Mouse (Mus musculus) telencephalon, adult 2 months (tissue): Measurements from ENCODE around the gene Pde4dip.

Source experiments
- DNase-seq: peaks from one replicate; pipeline ENCODE4 v3.0.0-alpha.2; 2011; ENCODE audit warnings: low read depth, low spot score

The Pde4dip gene

GRCm38 (mm10) chr3:97844163-97844820 is 44.2 kb downstream of the Pde4dip start:
- no peak for DNase-seq

GRCm38 (mm10) chr3:97842641-97843040 is 45.9 kb downstream of the Pde4dip start:
- no peak for DNase-seq

DNA sequence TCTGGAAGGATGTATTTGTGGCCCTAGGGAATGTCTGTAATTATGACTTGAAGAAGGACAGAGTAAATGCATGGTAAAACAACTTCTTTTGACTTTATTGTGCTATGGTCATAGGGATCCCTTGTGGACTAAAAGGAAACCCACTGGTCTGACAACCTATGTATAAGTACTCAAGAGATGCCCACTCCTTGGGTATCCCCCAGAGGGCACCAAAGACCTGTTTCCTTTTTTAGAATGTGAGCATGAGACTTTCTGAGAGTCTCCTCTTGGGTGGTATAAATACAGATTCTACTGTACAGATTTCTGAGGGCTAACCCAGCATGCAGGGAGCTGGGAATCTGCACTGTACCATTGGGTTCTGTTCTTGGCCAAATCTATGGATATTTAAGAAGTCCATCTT is 48.1 kb downstream of the Pde4dip start:
- no peak for DNase-seq

GRCm38 (mm10) chr3:97835888-97836287 is 52.6 kb downstream of the Pde4dip start:
- no peak for DNase-seq

- no peak for DNase-seq
These were observed 53.9 kb downstream of the Pde4dip start for GRCm38 (mm10) chr3:97834625-97835024.

- no peak for DNase-seq
These were observed 56.8 kb downstream of the Pde4dip start for GRCm38 (mm10) chr3:97831564-97832320.

- peak; percentile 73 for DNase-seq
These were observed 57.9 kb downstream of the Pde4dip start for GRCm38 (mm10) chr3:97830622-97831021.

- DNase-seq, result no peak
These were observed 58.4 kb downstream of the Pde4dip start for GRCm38 (mm10) chr3:97830122-97830521.

DNA sequence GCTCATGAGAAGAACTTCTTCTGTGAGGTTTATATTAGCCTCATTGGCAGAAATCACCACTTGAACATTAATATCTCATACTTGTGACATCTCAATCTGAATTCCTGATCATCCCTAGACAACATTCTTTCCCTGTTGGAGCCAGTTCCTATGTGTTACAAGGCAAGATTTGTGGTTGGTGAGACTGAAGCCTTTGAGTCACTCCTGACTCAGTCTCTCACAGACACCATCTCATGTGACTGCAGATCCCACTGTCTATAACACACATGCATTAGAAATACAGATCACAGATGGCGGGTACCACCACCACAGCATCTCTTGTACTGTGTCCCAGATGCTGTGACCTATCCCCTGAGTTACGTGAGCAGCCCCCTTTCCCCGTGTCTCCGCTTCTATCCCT is 60.2 kb downstream of the Pde4dip start:
- no peak for DNase-seq

DNA sequence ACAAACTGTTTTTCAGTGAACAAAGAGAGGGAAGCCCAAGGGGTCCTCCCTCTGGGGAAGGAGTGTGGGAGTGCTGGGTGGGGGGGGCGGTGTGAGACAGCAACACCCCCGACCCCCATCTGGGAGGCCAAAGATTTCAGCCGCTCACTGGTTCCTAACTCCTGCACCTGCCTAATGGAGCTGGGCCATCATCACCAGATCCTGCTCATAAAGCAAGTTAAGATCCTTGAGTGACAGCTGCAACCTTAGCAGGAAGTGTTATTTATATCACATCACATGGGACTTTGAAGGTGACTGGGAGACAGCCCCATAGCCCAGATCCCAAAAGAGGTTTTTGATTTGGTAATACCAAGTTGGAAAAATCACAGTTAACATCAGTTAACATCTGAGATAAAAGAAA is 63.3 kb downstream of the Pde4dip start:
- DNase-seq, result no peak

GRCm38 (mm10) chr3:97824744-97825143 is 63.8 kb downstream of the Pde4dip start:
- no peak for DNase-seq

DNA sequence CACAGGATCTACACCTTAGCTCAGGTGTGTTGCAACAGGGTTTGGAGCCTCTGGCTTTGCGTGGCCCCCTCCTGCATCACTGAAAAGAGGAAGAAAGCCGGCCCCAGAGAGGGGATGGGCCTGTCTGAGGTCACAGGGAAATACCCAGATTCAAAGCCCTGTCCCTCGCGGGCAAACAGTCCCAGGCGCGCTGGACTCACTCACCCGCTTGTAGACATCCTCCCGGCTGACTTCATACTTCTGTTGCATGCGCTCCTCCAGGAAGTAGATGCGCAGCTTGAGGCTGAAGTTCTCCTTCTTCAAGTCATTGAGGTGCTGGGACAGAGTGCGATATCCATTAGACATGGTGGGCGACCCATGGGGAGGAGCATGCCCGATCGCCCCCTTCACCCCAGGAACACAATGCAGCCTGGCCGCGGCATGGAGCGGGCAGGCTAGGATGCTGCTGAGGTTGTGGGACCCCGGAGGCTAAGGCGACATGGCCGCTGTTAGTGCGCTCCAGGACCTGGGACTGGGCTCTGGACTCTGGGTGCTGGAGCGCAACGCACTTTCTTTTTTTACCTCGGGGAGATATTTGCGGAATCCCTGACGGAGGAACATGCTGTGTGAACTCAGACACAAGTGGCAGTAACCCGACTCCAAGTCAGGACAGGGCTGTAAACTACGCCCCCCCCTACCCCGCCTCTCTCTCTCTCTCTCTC is 64.3 kb downstream of the Pde4dip start:
- no peak for DNase-seq

DNA sequence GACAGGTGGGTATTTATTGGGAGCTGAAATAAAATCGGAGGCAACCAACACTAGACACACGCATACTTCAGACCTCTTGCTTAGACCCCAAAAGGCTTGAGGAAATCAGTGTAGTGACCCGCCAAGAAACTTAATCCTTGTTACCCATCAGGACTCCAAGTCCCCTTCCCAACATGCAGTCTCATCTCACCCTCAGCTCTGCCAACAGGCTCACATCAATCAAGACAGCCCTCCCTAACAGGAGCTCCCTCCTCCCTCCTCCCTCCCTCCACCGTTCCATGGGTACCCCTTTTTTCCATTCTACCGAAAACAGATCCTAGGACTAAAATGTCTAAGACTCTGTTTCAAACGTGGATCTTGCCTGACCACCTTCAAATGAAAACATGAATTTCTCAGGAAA is 65.1 kb downstream of the Pde4dip start:
- DNase-seq, result no peak

DNA sequence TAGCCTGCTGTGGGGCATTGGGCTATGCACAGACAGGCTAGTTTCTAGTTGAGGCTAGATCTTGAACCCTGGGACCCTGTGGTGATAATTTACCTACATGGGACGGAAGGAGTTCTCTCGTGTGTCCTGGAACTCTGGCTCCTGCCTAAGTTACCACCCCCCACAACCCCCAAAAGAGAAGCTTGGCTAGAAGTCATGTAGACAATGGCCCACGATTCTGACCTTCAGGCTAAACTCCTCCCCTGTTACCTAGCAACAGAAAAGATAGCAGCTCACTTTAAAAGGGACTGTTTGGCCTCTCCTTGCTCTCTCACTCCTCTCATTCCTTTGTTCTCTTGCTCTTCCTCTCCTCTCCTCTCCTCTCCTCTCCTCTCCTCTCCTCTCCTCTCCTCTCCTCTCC is 69.5 kb downstream of the Pde4dip start:
- DNase-seq, result no peak

GRCm38 (mm10) chr3:97818383-97818982 is 70.0 kb downstream of the Pde4dip start:
- no peak for DNase-seq

DNA sequence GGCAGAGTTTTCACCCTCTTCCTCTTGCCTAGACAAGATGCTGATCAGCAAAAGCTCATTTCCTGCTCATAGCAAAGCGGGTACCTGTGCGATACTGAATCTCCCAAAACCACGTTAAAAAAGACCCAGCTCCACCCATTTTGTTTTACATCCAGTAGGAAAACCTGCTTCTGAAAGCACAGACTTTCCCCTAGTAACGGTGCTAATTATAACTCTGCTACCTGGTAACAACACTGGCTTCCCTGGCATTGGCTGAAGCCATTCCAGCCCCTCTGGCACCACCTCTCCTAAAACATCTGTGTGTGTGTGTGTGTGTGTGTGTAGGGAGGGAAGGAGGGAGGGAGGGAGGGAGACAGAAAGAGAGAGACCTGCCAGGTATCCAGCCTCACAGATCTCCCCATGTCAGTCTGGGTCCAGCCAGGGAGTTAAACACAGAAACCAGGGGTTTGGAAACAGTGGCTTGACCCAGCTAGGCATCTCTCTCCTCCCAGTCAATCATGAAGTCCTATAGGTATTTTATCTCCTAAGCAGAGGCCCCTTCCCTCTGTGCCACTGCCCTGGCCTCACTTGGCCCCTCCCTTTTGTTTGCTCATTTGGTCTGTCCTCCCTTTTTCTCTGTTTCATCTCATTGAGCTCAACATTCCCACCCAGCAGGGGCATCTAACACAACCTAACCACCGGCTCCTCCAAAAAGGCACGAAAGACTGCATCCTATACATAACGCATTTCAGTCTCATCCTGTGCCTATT is 76.7 kb downstream of the Pde4dip start:
- DNase-seq, result peak; percentile 88

DNA sequence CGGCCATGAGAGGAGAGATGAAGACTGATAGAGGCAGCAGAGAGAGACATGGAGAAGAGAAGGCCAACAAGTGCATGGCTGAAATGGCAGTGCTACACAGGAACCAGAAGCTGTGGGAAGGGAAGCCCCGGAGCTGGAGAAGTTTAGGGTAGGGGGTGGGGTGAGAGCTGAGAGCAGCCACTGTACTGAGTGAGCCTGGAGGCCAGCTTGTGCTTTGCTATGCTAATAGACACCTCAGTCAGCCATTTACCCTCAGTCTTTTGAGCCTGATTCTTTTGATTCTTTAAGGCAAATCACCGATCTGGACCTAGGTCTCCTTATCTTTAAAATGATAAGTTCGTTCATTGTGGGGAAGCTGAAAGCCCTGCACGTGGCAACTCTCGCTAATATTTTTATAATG is 77.3 kb downstream of the Pde4dip start:
- DNase-seq, result no peak

GRCm38 (mm10) chr3:97810334-97810733 is 78.2 kb downstream of the Pde4dip start:
- DNase-seq, result no peak

DNA sequence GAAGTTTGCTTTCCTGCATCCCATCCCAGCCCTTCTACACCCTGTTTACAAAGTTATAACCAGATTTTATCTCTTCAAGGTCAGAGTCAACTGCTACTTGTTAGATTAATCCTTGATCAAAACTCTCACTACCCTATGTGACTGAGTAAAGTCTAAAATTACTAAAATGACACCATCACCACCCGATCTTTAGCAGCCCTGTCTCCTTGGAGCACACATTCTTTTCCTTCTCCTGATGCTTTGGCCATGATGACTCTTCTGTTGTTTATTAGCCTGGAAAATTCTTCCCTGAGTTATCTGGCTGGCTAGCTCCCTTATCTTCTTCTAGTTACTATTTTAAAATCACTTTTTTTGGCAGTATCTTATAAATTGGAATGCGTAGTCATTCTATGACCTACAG is 82.9 kb downstream of the Pde4dip start:
- DNase-seq, result no peak

- DNase-seq, result no peak
These were observed 84.8 kb downstream of the Pde4dip start for GRCm38 (mm10) chr3:97803675-97804074.

DNA sequence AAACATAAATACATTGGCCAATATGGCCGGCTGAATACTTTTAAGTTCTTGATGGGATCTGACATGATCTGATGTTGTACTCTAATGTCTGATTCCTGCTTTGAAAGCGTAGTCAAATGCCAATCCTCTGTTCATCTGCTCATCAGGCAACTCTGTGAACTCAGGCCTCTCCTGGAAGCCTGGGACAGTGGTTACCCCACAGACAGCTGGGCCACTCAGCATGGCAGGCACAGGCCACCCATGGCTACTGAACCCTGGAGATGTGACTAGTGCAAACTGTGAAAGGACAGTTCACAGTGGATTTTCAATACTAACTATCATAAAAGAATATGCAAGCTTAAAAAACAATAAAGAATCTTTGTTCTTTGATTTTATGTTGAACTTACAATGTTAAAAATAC is 85.6 kb downstream of the Pde4dip start:
- no peak for DNase-seq

DNA sequence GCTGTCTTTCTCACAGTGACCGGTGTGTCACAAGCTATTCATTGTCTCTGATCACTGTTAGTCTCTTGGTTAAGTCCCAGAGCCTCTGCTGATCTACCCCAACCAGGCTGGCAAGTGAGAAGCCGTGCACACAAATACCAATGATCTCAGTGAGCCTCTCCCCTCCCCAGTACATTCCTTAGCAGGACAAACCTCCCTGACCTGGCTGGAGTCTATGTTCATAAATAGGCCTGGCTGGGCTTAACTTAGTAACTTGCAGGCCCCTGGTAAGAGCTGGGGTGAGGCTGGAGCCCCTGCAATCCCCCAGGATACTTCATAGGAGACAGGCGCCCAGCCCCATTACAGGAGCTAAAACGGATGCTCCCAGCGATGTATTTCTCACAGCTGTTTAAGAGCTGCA is 86.2 kb downstream of the Pde4dip start:
- no peak for DNase-seq
